Mouse (Mus musculus): Measurements from ENCODE around the gene Ppp1r12b. TPM values are rescaled to one million over a fixed set of nuclear protein-coding genes. Genes with fewer than 3 reads are reported as not detected.

The Ppp1r12b gene
- polyA plus RNA-seq, 1 experiment = 4.4 TPM

- H3K4me2 ChIP-seq (ENCODE audit: low read depth) = peak overlapping the region; percentile 30
- TF ChIP-seq TCF12 (IDR thresholded peaks at IDR 0.05; ENCODE audit: insufficient read depth, poor library complexity, severe bottlenecking) (no peak), MYOD1 (IDR thresholded peaks at IDR 0.05; ENCODE audit: control insufficient read depth in 1 of 3, insufficient read length in 2 of 3, low read depth in 2 of 3) (no peak), POLR2AphosphoS2 (IDR thresholded peaks at IDR 0.05; ENCODE audit: insufficient read length, low read depth) (no peak), REST (IDR thresholded peaks at IDR 0.05; ENCODE audit: insufficient read depth, insufficient read length) (no peak), CEBPB (IDR thresholded peaks at IDR 0.05; ENCODE audit: insufficient read depth, poor library complexity, severe bottlenecking) (no peak), USF1 (IDR thresholded peaks at IDR 0.05; ENCODE audit: low read depth) (no peak), POLR2A (IDR thresholded peaks at IDR 0.05; ENCODE audit: insufficient read length, low read depth) (no peak), MAX (IDR thresholded peaks at IDR 0.05; ENCODE audit: low read depth) (no peak), TCF3 (IDR thresholded peaks at IDR 0.05; ENCODE audit: insufficient read length, low read depth) (no peak), E2F4 (IDR thresholded peaks at IDR 0.05; ENCODE audit: insufficient read depth) (no peak), SRF (IDR thresholded peaks at IDR 0.05; ENCODE audit: control insufficient read depth, insufficient read length, low read depth) (no peak), MYOG (IDR thresholded peaks at IDR 0.05; ENCODE audit: control insufficient read depth in 1 of 3, insufficient read depth in 1 of 3, insufficient read length in 2 of 3, low read depth in 2 of 3) (no peak)
- no peaks in the 10 kb centered on the region for H3K36me3 ChIP-seq (ENCODE audit: control insufficient read depth, insufficient read depth)
- no peak overlapping the region for H3ac ChIP-seq (ENCODE audit: control insufficient read depth, insufficient read length)
- H3K79me2 ChIP-seq (ENCODE audit: control insufficient read depth, insufficient read depth) = no peaks in the 10 kb centered on the region
- H3K27me3 ChIP-seq (ENCODE audit: control insufficient read depth, insufficient read depth, insufficient read length) = peaks cover 85% of the 10 kb centered on the region
- H3K4me3 ChIP-seq = no peak overlapping the region
These were observed 246.1 kb downstream of the Ppp1r12b start for GRCm38 (mm10) chr1:134709411-134710306.

GRCm38 (mm10) chr1:134708801-134709385, 246.8 kb downstream of the Ppp1r12b start:
- H3K4me3 ChIP-seq = no peak overlapping the region
- no peaks in the 10 kb centered on the region for H3K79me2 ChIP-seq (ENCODE audit: control insufficient read depth, insufficient read depth)
- peaks cover 85% of the 10 kb centered on the region for H3K27me3 ChIP-seq (ENCODE audit: control insufficient read depth, insufficient read depth, insufficient read length)
- H3K4me2 ChIP-seq (ENCODE audit: low read depth) = peak overlapping the region; percentile 30
- no peak overlapping the region for H3ac ChIP-seq (ENCODE audit: control insufficient read depth, insufficient read length)
- no peak for TF ChIP-seq SRF (IDR thresholded peaks at IDR 0.05; ENCODE audit: control insufficient read depth, insufficient read length, low read depth)
- no peak for TF ChIP-seq MAX (IDR thresholded peaks at IDR 0.05; ENCODE audit: low read depth)
- no peak for TF ChIP-seq MYOG (IDR thresholded peaks at IDR 0.05; ENCODE audit: control insufficient read depth in 1 of 3, insufficient read depth in 1 of 3, insufficient read length in 2 of 3, low read depth in 2 of 3)
- no peak for TF ChIP-seq MYOD1 (IDR thresholded peaks at IDR 0.05; ENCODE audit: control insufficient read depth in 1 of 3, insufficient read length in 2 of 3, low read depth in 2 of 3)
- no peak for TF ChIP-seq REST (IDR thresholded peaks at IDR 0.05; ENCODE audit: insufficient read depth, insufficient read length)
- no peak for TF ChIP-seq POLR2AphosphoS2 (IDR thresholded peaks at IDR 0.05; ENCODE audit: insufficient read length, low read depth)
- TF ChIP-seq USF1 (IDR thresholded peaks at IDR 0.05; ENCODE audit: low read depth) = no peak
- TF ChIP-seq POLR2A (IDR thresholded peaks at IDR 0.05; ENCODE audit: insufficient read length, low read depth) = no peak
- no peak for TF ChIP-seq E2F4 (IDR thresholded peaks at IDR 0.05; ENCODE audit: insufficient read depth)
- TF ChIP-seq TCF3 (IDR thresholded peaks at IDR 0.05; ENCODE audit: insufficient read length, low read depth) = no peak
- no peak for TF ChIP-seq TCF12 (IDR thresholded peaks at IDR 0.05; ENCODE audit: insufficient read depth, poor library complexity, severe bottlenecking)
- no peaks in the 10 kb centered on the region for H3K36me3 ChIP-seq (ENCODE audit: control insufficient read depth, insufficient read depth)

DNA sequence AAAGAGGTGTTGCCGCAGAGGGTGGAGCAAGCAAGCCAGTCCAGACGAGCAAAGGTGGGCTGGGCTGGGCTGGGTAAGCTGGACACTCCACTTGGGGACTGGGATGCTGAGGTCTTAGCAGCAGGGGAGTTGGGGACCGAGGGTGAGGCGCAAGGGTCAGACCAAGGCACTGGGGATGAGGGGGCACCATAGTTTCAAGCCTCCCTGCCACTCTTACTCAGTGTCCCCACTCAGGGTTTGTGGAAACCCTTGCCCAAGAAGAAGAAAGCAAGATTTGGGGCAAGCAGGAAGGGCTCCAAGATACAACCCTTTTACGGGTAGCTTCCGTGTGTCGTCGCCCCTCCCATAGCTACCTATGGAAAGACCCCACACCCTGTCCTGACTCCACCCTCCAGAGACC, 247.5 kb downstream of the Ppp1r12b start:
- H3K4me3 ChIP-seq = no peak overlapping the region
- H3K4me2 ChIP-seq (ENCODE audit: low read depth) = no peak overlapping the region
- no peak for TF ChIP-seq MYOD1 (IDR thresholded peaks at IDR 0.05; ENCODE audit: control insufficient read depth in 1 of 3, insufficient read length in 2 of 3, low read depth in 2 of 3)
- no peak for TF ChIP-seq CEBPB (IDR thresholded peaks at IDR 0.05; ENCODE audit: insufficient read depth, poor library complexity, severe bottlenecking)
- no peak for TF ChIP-seq POLR2AphosphoS2 (IDR thresholded peaks at IDR 0.05; ENCODE audit: insufficient read length, low read depth)
- TF ChIP-seq POLR2A (IDR thresholded peaks at IDR 0.05; ENCODE audit: insufficient read length, low read depth) = no peak
- TF ChIP-seq SRF (IDR thresholded peaks at IDR 0.05; ENCODE audit: control insufficient read depth, insufficient read length, low read depth) = no peak
- TF ChIP-seq TCF12 (IDR thresholded peaks at IDR 0.05; ENCODE audit: insufficient read depth, poor library complexity, severe bottlenecking) = no peak
- TF ChIP-seq MYOG (IDR thresholded peaks at IDR 0.05; ENCODE audit: control insufficient read depth in 1 of 3, insufficient read depth in 1 of 3, insufficient read length in 2 of 3, low read depth in 2 of 3) = no peak
- no peak for TF ChIP-seq TCF3 (IDR thresholded peaks at IDR 0.05; ENCODE audit: insufficient read length, low read depth)
- TF ChIP-seq E2F4 (IDR thresholded peaks at IDR 0.05; ENCODE audit: insufficient read depth) = no peak
- TF ChIP-seq REST (IDR thresholded peaks at IDR 0.05; ENCODE audit: insufficient read depth, insufficient read length) = no peak
- no peak for TF ChIP-seq MAX (IDR thresholded peaks at IDR 0.05; ENCODE audit: low read depth)
- no peak for TF ChIP-seq USF1 (IDR thresholded peaks at IDR 0.05; ENCODE audit: low read depth)

DNA sequence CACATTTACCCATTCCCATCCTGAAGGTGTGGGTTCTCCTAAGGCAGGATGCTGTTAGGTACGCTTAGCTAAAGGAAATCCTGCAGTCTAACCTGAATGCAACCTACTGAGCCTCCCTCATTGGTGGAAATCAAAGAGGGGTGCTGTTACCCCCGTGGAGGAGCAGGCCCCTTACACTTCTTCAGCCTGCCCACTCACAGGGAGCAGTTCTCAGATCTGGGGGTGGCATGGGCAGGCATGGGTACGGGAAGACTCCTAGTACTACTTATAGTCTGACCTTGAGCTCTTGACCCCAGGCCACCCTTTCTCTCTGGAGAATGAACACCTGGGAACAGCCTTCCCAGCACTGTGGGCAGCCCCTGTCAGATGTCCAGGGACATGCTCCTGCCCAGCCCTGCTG, 248.2 kb downstream of the Ppp1r12b start:
- H3K4me2 ChIP-seq (ENCODE audit: low read depth) = no peak overlapping the region
- TF ChIP-seq TCF12 (IDR thresholded peaks at IDR 0.05; ENCODE audit: insufficient read depth, poor library complexity, severe bottlenecking) (no peak), POLR2AphosphoS2 (IDR thresholded peaks at IDR 0.05; ENCODE audit: insufficient read length, low read depth) (no peak), E2F4 (IDR thresholded peaks at IDR 0.05; ENCODE audit: insufficient read depth) (no peak), CEBPB (IDR thresholded peaks at IDR 0.05; ENCODE audit: insufficient read depth, poor library complexity, severe bottlenecking) (no peak), SRF (IDR thresholded peaks at IDR 0.05; ENCODE audit: control insufficient read depth, insufficient read length, low read depth) (no peak), TCF3 (IDR thresholded peaks at IDR 0.05; ENCODE audit: insufficient read length, low read depth) (no peak), POLR2A (IDR thresholded peaks at IDR 0.05; ENCODE audit: insufficient read length, low read depth) (no peak), MYOG (IDR thresholded peaks at IDR 0.05; ENCODE audit: control insufficient read depth in 1 of 3, insufficient read depth in 1 of 3, insufficient read length in 2 of 3, low read depth in 2 of 3) (no peak), REST (IDR thresholded peaks at IDR 0.05; ENCODE audit: insufficient read depth, insufficient read length) (no peak), USF1 (IDR thresholded peaks at IDR 0.05; ENCODE audit: low read depth) (no peak), MYOD1 (IDR thresholded peaks at IDR 0.05; ENCODE audit: control insufficient read depth in 1 of 3, insufficient read length in 2 of 3, low read depth in 2 of 3) (no peak), MAX (IDR thresholded peaks at IDR 0.05; ENCODE audit: low read depth) (no peak)
- no peaks in the 10 kb centered on the region for H3K79me2 ChIP-seq (ENCODE audit: control insufficient read depth, insufficient read depth)
- peaks cover 71% of the 10 kb centered on the region for H3K27me3 ChIP-seq (ENCODE audit: control insufficient read depth, insufficient read depth, insufficient read length)
- no peak overlapping the region for H3ac ChIP-seq (ENCODE audit: control insufficient read depth, insufficient read length)
- H3K36me3 ChIP-seq (ENCODE audit: control insufficient read depth, insufficient read depth) = no peaks in the 10 kb centered on the region
- H3K4me3 ChIP-seq = no peak overlapping the region

More for the DNA sequence above, 247.5 kb downstream of the Ppp1r12b start:
- no peaks in the 10 kb centered on the region for H3K36me3 ChIP-seq (ENCODE audit: control insufficient read depth, insufficient read depth)
- H3K79me2 ChIP-seq (ENCODE audit: control insufficient read depth, insufficient read depth) = no peaks in the 10 kb centered on the region
- H3K27me3 ChIP-seq (ENCODE audit: control insufficient read depth, insufficient read depth, insufficient read length) = peaks cover 79% of the 10 kb centered on the region
- H3ac ChIP-seq (ENCODE audit: control insufficient read depth, insufficient read length) = no peak overlapping the region
